Mouse (Mus musculus) cerebellum, postnatal 4 days (tissue): ENCODE results near the gene Bri3bp.
"Not testable (repeated sequence)": the region's sequence is repeated elsewhere in the genome, so short reads cannot be mapped to it uniquely, and the experiment has no call there.

Source experiments
- DNase-seq, 2 experiments: peaks; one replicate each; pipeline ENCODE4 v3.0.0; 2022; ENCODE audit warnings: low spot score in 2 of 2, mixed read lengths in 1 of 2

Gene Bri3bp

GRCm38 (mm10) chr5:125408842-125409241 is 32.5 kb upstream of the Bri3bp start:
- DNase-seq: peak; percentile 78 to 81

GRCm38 (mm10) chr5:125409348-125410090 is 31.8 kb upstream of the Bri3bp start:
- DNase-seq: peak in 1 of 2 experiments; percentile 34

GRCm38 (mm10) chr5:125411972-125412530 is 29.3 kb upstream of the Bri3bp start:
- peak; percentile 65 to 85 for DNase-seq

- DNase-seq: not testable (repeated sequence)
These were observed 28.8 kb upstream of the Bri3bp start for GRCm38 (mm10) chr5:125412536-125412935.

- no peak for DNase-seq
These were observed 27.6 kb upstream of the Bri3bp start for GRCm38 (mm10) chr5:125413763-125414162.

- DNase-seq: no peak
These were observed 25.2 kb upstream of the Bri3bp start for GRCm38 (mm10) chr5:125416183-125416582.

- DNase-seq: no peak
These were observed 22.7 kb upstream of the Bri3bp start for GRCm38 (mm10) chr5:125418636-125419035.

GRCm38 (mm10) chr5:125419124-125419523 is 22.2 kb upstream of the Bri3bp start:
- no peak for DNase-seq

- DNase-seq: no peak
These were observed 15.6 kb upstream of the Bri3bp start for GRCm38 (mm10) chr5:125425698-125426276.

- DNase-seq: no peak
These were observed 15.0 kb upstream of the Bri3bp start for GRCm38 (mm10) chr5:125426343-125426742.

GRCm38 (mm10) chr5:125432324-125432723 is 9.0 kb upstream of the Bri3bp start:
- not testable (repeated sequence) for DNase-seq

GRCm38 (mm10) chr5:125433793-125434337 is 7.5 kb upstream of the Bri3bp start, which contains the start of gene Dhx37:
Gene Dhx37, minus strand, starts transcription at chr5:125434121.
- DNase-seq: peak; percentile 82 to 92

- not testable (repeated sequence) for DNase-seq
These were observed 7.0 kb upstream of the Bri3bp start for GRCm38 (mm10) chr5:125434347-125434746.

GRCm38 (mm10) chr5:125440583-125441233 is 660 bp upstream of the Bri3bp start:
- DNase-seq: no peak

GRCm38 (mm10) chr5:125442136-125442995 is 998 bp downstream of the Bri3bp start:
- no peak for DNase-seq

- no peak for DNase-seq
These were observed 2.0 kb downstream of the Bri3bp start for GRCm38 (mm10) chr5:125443335-125443734.

GRCm38 (mm10) chr5:125443915-125444314 is 2.5 kb downstream of the Bri3bp start:
- DNase-seq: no peak

- no peak for DNase-seq
These were observed 3.2 kb downstream of the Bri3bp start for GRCm38 (mm10) chr5:125444554-125444953.

- DNase-seq: no peak
These were observed 5.0 kb downstream of the Bri3bp start for GRCm38 (mm10) chr5:125446344-125446743.

- DNase-seq: no peak
These were observed 6.7 kb downstream of the Bri3bp start for GRCm38 (mm10) chr5:125448026-125448425.

GRCm38 (mm10) chr5:125448631-125449030 is 7.3 kb downstream of the Bri3bp start:
- no peak for DNase-seq
